Mouse (Mus musculus): ENCODE data around the gene Msrb1.
A peak's percentile ranks its signal among the peaks of the same experiment; 100 is the strongest.
"Not testable (repeated sequence)": the region's sequence is repeated elsewhere in the genome, so short reads cannot be mapped to it uniquely, and the experiment has no call there.

The Msrb1 gene

DNA sequence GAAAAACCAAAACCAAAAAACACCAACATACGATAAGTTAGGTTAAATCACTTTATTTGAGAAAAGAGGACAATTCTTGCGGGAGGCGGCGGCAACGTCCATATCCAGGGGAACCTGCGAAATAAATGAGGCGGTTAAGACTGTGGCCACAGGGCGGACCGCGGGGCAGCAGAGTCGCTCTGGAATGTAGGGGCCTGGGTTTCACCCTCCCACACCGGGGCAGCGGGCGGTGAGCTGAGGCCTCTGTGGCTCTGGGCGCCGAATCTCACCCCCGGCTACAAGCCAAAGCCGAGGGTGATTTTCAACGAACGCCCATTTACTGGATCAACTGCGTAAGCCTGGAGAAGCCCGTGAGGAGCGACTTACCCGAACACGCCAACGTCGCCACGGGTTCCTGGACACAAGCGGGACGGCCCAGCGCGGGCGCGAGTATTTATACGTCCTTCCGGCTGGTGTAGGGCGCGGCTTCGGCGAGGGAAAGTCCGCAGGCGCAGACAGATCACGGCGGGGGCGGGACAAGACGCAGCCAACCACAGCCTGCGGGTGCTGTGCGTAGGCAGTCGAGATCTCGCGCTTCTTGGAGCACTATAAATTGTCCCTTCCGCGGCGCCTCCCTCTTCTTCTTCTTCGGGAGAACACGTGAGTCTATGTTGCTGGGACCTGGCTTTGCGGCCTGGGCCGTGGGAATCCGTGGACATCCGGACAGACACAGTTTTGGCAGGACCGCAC lies 16.8 kb upstream of the Msrb1 start:
- peak; percentile 94 for DNase-seq (ENCODE audit: low read depth, low spot score)

GRCm38 (mm10) chr17:24720616-24721015 lies 15.8 kb upstream of the Msrb1 start:
- not testable (repeated sequence) for DNase-seq (ENCODE audit: low read depth, low spot score)

GRCm38 (mm10) chr17:24721383-24721955 lies 15.0 kb upstream of the Msrb1 start:
- not testable (repeated sequence) for DNase-seq (ENCODE audit: low read depth, low spot score)

GRCm38 (mm10) chr17:24722220-24722924 lies 14.1 kb upstream of the Msrb1 start:
- no peak for DNase-seq (ENCODE audit: low read depth, low spot score)

DNA sequence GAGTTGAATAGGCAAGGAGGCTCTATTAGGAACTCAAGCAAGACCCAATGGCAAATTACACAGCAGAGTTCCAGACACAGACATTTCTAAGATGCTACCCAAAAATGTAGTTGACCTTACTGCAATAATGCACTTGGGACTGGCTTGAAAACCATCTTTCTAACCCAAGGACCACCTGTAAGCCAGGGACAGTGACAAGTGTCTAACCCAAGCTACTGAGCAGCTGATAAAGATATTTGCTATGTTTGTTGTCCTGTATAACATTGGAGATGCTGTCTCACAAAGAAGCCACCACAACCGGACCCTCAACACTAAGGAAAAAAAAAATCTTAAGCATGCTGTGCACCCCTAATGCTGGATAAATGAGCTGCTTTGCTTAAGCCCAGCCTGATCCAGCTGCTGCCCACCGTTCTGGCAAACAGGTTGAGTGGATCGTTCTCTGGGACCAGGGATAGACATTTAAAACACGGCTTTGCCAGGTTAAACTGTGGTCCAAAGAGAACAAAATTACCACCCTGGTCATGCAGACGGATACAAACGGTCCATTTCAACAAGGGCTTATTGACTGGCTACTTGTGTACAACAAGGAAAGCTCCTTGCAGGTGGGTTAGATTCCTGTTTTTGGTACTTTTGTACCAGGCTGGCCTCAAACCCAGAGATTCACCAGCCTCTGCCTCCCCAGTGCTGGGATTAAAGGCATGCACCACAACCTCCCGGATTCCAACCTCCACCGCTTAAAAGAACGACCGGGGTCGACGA lies 13.1 kb upstream of the Msrb1 start:
- DNase-seq (ENCODE audit: low read depth, low spot score): no peak

DNA sequence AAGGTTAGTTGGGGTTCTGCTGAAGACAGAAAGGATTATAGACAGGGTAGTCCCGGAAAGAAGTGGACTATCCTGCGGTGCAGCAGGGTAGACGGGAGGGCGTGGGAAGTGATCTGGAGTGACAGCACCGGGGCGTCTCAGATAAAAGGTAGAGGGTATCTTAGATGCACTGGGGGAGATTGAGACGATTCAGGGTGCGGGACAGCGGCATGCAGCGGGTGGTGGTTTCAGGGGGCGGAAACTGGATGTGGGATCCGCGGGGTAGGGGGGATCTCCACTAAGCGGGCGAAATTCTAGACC lies 12.6 kb upstream of the Msrb1 start:
- DNase-seq (ENCODE audit: low read depth, low spot score): peak; percentile 48

GRCm38 (mm10) chr17:24724184-24724583 lies 12.3 kb upstream of the Msrb1 start, which contains the start of gene Ndufb10:
Gene Ndufb10, minus strand, starts transcription at chr17:24724478.
- peak; percentile 92 for DNase-seq (ENCODE audit: low read depth, low spot score)

DNA sequence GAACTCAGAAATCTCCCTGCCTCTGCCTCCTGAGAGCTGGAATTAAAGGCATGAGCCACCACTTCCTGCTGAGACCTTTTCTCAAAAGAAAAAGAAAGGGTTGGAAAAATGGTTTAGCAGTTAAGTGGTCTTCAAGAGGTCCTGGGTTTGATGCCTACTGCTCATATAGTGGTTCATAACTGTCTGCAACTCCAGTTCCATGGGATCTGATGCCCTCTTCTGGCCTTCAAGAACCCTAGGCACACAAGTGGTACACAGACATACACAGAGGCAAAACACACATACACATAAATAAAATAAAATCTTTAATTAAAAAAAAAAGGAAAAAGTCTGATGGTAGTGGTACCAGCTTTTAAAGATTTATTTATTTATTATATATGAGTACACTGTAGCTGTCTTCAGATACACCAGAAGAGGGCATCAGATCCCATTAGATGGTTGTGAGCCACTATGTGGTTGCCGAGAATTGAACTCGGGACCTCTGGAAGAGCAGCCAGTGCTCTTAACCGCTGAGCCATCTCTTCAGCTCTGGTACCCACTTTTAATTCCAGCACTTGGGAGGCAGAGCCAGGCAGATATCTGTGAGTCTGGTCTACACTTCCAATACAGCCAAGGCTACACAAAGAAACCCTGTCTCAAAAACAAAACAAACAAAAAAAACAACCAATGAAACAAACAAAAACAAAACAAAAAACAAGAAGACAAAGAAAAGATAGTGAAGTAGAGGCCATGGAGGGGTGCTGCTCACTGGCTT lies 10.6 kb upstream of the Msrb1 start:
- DNase-seq (ENCODE audit: low read depth, low spot score): no peak

DNA sequence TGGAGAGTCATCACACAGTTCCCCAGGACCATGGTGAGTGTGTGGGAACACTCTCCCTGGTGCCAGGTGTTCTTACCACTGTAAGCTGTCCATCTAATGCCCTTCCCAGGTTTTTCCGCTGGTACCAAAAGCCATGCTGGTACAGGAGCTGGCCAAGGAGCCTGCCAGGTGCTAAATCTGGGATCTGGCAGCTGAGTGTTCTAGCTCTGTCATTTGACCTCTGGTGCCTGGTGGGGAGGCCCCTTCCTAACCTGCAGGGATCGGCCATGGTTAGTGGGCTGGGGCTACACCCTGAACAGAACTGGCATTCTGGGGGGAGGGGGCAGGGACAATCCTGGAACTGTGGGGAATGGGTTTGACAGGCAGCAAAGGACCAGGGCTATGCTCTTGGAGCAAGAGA lies 8.8 kb upstream of the Msrb1 start, which contains the start of gene Rpl3l:
Gene Rpl3l (plus strand): TSS at position 203 of the 400 bp plus-strand sequence.
- no peak for DNase-seq (ENCODE audit: low read depth, low spot score)

DNA sequence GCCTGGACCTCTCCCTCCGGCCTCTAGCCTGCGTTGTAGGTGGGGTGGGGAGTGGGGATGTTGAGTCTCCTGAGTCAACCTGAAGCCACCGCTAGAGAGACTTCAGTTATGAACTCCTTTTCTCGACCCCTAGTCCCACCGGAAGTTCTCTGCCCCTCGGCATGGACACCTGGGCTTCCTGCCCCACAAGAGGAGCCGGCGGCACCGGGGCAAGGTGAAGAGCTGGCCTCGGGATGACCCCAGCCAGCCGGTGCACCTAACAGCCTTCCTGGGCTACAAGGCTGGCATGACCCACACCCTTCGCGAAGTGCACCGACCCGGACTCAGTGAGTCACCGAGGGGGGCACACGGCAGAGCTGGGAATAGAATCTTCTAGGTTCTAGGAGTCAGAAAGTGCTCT lies 8.3 kb upstream of the Msrb1 start:
- DNase-seq (ENCODE audit: low read depth, low spot score): no peak

GRCm38 (mm10) chr17:24729067-24729466 lies 7.4 kb upstream of the Msrb1 start:
- DNase-seq (ENCODE audit: low read depth, low spot score): no peak

DNA sequence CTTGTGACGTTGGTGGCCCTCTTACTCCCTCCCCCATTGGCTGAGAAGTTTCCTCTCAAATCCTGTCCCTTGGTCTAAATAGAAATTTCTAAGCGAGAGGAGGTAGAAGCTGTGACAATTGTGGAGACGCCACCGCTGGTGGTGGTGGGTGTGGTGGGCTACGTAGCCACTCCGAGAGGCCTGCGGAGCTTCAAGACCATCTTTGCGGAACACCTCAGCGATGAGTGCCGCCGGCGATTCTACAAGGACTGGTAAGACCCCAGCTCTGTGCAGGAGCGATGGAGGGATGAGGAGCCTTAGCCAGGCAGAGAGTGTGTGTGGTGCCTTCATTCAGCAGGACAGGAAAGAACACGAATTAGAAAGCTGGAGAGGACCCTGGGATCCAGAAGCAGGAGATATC lies 5.7 kb upstream of the Msrb1 start:
- no peak for DNase-seq (ENCODE audit: low read depth, low spot score)

DNA sequence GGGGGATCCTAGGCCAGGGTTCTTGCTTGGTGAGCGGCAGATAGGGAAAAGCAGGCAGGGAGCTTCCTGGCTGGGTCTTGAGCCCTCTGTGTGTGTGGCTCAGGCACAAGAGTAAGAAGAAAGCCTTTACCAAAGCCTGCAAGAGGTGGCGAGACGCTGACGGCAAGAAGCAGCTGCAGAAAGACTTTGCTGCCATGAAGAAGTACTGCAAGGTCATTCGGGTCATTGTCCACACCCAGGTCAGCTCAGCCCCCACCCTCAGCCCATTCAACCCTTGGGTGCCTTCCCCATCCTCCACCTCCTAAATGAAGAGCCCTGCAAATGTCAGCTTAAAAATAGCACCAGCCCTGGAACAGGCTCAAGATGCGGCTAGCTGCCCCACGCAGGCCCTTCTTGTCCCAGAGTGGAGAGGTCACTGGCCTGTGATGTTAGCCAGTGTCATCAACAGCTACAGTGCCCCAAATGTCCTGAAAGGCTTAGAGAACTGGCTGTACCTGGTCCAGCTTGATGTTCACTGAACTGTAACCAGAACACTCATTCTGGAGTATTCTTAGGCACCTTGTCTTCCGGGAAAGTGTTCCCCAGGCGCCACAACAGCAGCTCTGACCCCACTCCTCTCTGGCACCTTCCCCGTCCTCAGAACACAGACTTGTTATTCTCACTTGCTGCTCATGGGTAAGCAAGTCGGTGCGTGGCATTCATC lies 4.1 kb upstream of the Msrb1 start:
- no peak for DNase-seq (ENCODE audit: low read depth, low spot score)

DNA sequence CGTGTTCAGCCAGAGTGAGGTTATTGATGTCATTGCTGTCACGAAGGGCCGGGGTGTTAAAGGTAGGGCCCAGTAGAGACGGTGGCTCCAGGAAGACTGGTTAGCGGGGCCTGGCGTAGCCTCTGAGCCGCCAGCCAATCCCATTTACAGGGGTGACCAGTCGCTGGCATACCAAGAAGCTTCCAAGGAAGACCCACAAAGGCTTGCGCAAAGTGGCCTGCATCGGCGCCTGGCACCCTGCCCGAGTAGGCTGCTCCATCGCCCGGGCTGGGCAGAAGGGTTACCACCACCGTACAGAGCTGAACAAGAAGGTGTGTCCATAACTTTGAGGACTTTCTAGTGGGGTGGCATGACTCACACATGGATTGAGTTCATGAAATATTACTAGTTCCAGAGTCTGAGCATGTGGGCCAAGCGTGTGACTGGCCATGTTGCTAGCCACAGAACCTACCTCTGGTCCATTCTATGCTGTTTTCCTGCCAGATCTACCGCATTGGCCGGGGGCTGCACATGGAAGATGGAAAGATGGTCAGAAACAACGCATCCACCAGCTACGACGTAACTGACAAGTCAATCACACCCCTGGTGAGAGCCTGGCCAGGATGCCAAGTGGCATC lies 2.9 kb upstream of the Msrb1 start:
- no peak for DNase-seq (ENCODE audit: low read depth, low spot score)

GRCm38 (mm10) chr17:24734513-24734912 lies 1.9 kb upstream of the Msrb1 start:
- no peak for DNase-seq (ENCODE audit: low read depth, low spot score)

DNA sequence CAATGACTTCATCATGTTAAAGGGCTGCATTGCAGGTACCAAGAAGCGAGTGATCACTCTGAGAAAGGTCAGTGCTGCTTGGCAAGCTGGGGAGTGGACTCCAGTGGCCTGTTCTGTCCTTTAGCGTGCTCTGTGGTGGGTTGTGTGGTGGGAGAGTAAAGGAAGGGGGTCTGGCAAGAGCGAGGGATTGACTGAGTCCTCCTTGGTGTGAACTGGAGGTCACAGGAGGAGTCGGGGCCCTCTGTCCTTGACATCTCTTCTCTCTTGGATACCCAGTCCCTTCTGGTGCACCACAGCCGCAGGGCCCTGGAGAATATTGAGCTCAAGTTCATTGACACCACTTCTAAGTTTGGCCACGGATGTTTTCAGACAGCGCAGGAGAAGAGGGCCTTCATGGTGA lies 996 bp upstream of the Msrb1 start:
- DNase-seq (ENCODE audit: low read depth, low spot score): no peak

GRCm38 (mm10) chr17:24737135-24737810 lies 831 bp downstream of the Msrb1 start:
- no peak for DNase-seq (ENCODE audit: low read depth, low spot score)

DNA sequence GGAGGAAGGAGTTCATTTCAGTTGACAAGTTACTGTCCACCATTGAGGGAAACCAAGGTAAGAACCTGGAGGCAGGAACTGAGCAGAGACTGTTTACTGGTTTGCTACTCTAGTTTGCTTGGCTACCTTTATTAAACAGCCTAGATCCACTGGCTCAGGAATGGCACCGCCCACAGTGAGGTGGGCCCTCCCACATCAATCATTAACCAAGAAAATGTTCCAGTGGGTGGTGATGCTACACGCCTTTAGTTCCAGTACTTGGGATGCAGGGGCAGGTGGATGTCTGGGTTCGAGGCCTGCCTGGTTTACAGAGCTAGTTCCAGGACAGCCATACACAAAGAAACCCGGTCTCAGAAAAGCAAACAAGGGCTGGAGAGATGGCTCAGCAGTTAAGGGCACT lies 1.8 kb downstream of the Msrb1 start:
- no peak for DNase-seq (ENCODE audit: low read depth, low spot score)

GRCm38 (mm10) chr17:24739926-24740325 lies 3.5 kb downstream of the Msrb1 start:
- DNase-seq (ENCODE audit: low read depth, low spot score): no peak

GRCm38 (mm10) chr17:24742307-24742706 lies 5.9 kb downstream of the Msrb1 start:
- no peak for DNase-seq (ENCODE audit: low read depth, low spot score)

All from c-Kit-negative CD71-positive TER-119-positive erythroid progenitor cells, embryonic 14.5 days (primary cell).